Mouse (Mus musculus) forebrain, embryonic 10.5 days (tissue): ENCODE data around the gene Dbndd2. TPM values are rescaled to one million over a fixed set of nuclear protein-coding genes. Genes with fewer than 3 reads are reported as not detected.
A peak's percentile ranks its signal among the peaks of the same experiment; 100 is the strongest.

Experiments
- DNase-seq: peaks from one replicate; pipeline ENCODE4 v3.0.0-alpha.2; 2017; ENCODE audit warnings: low spot score; ENCODE audit errors: extremely low spot score
- H3K27ac ChIP-seq: fragments of 300-500 bp; sonication (generic); 2 replicates; pipeline ENCODE4 v1.5.1; 2016; ENCODE audit warnings: mild to moderate bottlenecking
- H3K27me3 ChIP-seq: fragments of 300-500 bp; sonication (generic); 2 replicates; pipeline ENCODE4 v1.6.1; 2016; ENCODE audit warnings: mild to moderate bottlenecking; ENCODE audit not compliant: poor library complexity, severe bottlenecking
- H3K36me3 ChIP-seq: fragments of 300-500 bp; sonication (generic); replicated peaks from 2 replicates; pipeline ENCODE4 v1.6.1; 2016; ENCODE audit warnings: mild to moderate bottlenecking, moderate library complexity
- H3K4me1 ChIP-seq: fragments of 300-500 bp; sonication (generic); 2 replicates; pipeline ENCODE4 v1.6.1; 2016
- H3K4me3 ChIP-seq: fragments of 300-500 bp; sonication (generic); 2 replicates; pipeline ENCODE4 v1.5.1; 2016; ENCODE audit warnings: mild to moderate bottlenecking, moderate library complexity
- H3K9me3 ChIP-seq: fragments of 300-500 bp; sonication (generic); 2 replicates; pipeline ENCODE4 v1.6.1; 2016; ENCODE audit warnings: mild to moderate bottlenecking, moderate library complexity
- WGBS: fragments of 180-500 bp; shearing (Covaris S2); methylation state at CpG from one replicate; pipeline ENCODE4 v1.1.7; 2016; 5-methylcytosine and 5-hydroxymethylcytosine counted together
- polyA plus RNA-seq: library from polyadenylated mRNA; unstranded; fragments of >200 nt; fragmentation: Nextera tagmentation; extraction: Ambion mirVana; gene quantifications from 2 replicates; pipeline ENCODE4 v1.2.1, GENCODE M21; 2016

The Dbndd2 gene
- polyA plus RNA-seq, 1 experiment from 2014 or later, result 3.1 TPM

- H3K9me3 ChIP-seq, result no peaks in the 10 kb centered on the region
- no peaks in the 10 kb centered on the region for H3K36me3 ChIP-seq
- WGBS, result 83% methylated on average over 3 of the region's 3 CpGs
- DNase-seq, result no peak
- H3K4me1 ChIP-seq, result no peaks in the 10 kb centered on the region
- no peak overlapping the region for H3K27ac ChIP-seq
- no peak overlapping the region for H3K4me3 ChIP-seq
- no peaks in the 10 kb centered on the region for H3K27me3 ChIP-seq
Observed at GRCm38 (mm10) chr2:164514916-164515315, 29.0 kb downstream of the Dbndd2 start.

DNA sequence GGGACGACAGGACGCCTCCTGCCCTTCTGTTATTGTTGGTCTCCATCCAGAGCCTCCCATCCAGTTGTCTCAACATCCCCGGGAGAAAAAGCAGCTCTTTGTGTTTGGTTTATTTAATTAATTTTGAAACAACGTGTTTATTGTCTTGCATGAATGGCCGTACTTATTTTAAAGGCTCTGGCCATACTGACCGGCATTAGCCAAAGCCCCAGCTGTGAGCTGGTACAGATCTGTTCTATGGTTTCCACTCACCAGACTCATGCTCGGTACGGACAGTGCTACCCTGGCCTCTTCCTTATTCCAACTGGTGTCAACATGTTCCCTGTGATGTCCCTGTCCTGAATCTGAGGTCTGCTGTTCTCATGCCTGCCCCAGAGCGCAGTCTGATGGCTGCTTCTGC is 30.0 kb downstream of the Dbndd2 start:
- H3K27ac ChIP-seq, result no peak overlapping the region
- H3K36me3 ChIP-seq, result no peaks in the 10 kb centered on the region
- H3K4me1 ChIP-seq, result no peaks in the 10 kb centered on the region
- no peak overlapping the region for H3K4me3 ChIP-seq
- no peaks in the 10 kb centered on the region for H3K27me3 ChIP-seq
- H3K9me3 ChIP-seq, result no peaks in the 10 kb centered on the region
- WGBS, result 85% methylated on average over 9 of the region's 9 CpGs
- no peak for DNase-seq

- WGBS, result 93% methylated on average over 11 of the region's 11 CpGs
Observed at GRCm38 (mm10) chr2:164516592-164516991, 30.7 kb downstream of the Dbndd2 start.

GRCm38 (mm10) chr2:164517485-164518221 is 31.7 kb downstream of the Dbndd2 start:
- H3K4me1 ChIP-seq, result peaks cover 7% of the 10 kb centered on the region
- H3K27ac ChIP-seq, result no peak overlapping the region
- 33% methylated on average over 10 of the region's 10 CpGs for WGBS

More at GRCm38 (mm10) chr2:164516592-164516991, 30.7 kb downstream of the Dbndd2 start:
- Histone ChIP-seq H3K4me3 (no peak overlapping the region), H3K36me3 (no peaks in the 10 kb centered on the region), H3K27ac (no peak overlapping the region), H3K27me3 (peaks cover 1% of the 10 kb centered on the region; the same call in 1 of the 2 replicates), H3K9me3 (no peaks in the 10 kb centered on the region), H3K4me1 (no peaks in the 10 kb centered on the region)
- DNase-seq, result no peak

GRCm38 (mm10) chr2:164518266-164519170 is 32.6 kb downstream of the Dbndd2 start:
- H3K4me1 ChIP-seq, result peaks cover 7% of the 10 kb centered on the region
- no peak overlapping the region for H3K27ac ChIP-seq
- no peak for DNase-seq
- H3K27me3 ChIP-seq, result peaks cover 9% of the 10 kb centered on the region
- 68% methylated on average over 11 of the region's 11 CpGs for WGBS
- H3K9me3 ChIP-seq, result no peaks in the 10 kb centered on the region
- H3K36me3 ChIP-seq, result no peaks in the 10 kb centered on the region
- H3K4me3 ChIP-seq, result no peak overlapping the region

More at GRCm38 (mm10) chr2:164517485-164518221, 31.7 kb downstream of the Dbndd2 start:
- peak; percentile 64 for DNase-seq
- Histone ChIP-seq H3K4me3 (no peak overlapping the region), H3K27me3 (peaks cover 9% of the 10 kb centered on the region), H3K36me3 (no peaks in the 10 kb centered on the region), H3K9me3 (no peaks in the 10 kb centered on the region)

DNA sequence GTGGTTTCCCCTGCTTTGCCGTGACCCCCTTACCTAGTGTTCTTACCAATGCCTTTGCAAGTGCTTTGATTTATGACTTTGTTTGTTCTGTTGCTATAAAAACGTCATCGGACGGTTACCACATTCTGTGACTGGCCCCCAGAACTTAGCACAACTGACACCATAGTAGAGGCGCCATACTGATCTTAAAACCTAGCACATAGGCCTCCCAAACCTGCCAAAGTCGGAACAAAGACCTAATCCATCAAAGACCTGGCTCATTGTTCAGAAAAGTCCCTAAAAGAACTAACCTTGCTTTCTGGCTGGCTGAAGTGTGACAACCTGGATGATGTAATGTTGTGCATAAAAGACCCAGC is 33.2 kb downstream of the Dbndd2 start:
- Histone ChIP-seq H3K36me3 (no peaks in the 10 kb centered on the region), H3K9me3 (no peaks in the 10 kb centered on the region), H3K4me1 (peaks cover 7% of the 10 kb centered on the region), H3K4me3 (no peak overlapping the region), H3K27ac (no peak overlapping the region), H3K27me3 (peaks cover 9% of the 10 kb centered on the region)
- WGBS, result 85% methylated on average over 6 of the region's 6 CpGs
- DNase-seq, result no peak

DNA sequence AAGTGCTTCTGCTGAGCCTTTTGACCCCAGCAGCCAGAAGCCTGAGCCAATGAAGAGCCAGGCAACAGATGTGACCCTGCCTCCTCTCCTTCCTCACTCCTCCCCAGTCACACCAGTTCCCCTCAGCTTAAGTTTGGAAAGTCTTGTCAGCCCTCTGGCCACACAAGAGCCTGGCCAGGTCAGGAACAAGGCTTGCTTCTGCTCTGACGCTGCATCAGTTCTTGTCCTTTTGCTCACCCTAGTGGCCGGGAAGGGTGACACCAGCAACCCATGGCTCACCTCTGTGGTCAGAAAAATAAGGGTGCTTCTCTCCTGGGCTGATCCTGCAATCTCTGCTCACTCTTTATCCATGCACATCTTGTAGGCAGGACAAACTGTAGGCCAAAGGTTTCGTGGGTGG is 34.9 kb downstream of the Dbndd2 start:
- H3K4me3 ChIP-seq, result no peak overlapping the region
- peak; percentile 45 for DNase-seq
- H3K9me3 ChIP-seq, result 0 out of 2 replicates have a peak, but pooled peaks cover 3% of the 10 kb centered on the region
- WGBS, result 13% methylated on average over 3 of the region's 3 CpGs
- H3K36me3 ChIP-seq, result no peaks in the 10 kb centered on the region
- peaks cover 7% of the 10 kb centered on the region for H3K4me1 ChIP-seq
- H3K27ac ChIP-seq, result no peak overlapping the region
- peaks cover 9% of the 10 kb centered on the region for H3K27me3 ChIP-seq

DNA sequence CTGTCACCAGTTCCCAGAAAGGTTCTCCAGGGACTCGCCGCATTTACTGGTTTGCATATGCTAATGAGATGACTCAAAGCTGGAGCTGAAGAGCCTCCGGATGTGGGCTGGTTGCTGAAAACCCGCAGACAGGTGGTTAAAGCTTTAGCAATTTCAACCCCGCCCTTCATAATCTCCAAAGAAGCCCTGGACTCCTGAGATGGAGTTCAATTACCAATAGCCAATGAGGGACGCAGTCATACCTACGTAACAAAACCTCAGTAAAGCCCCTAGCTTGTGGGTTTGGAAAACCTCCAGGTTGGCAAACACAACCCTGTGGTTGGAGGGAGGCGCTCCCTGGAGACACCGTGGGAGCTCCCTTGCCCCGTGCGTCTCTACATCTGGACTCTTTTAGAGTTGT is 35.9 kb downstream of the Dbndd2 start:
- Histone ChIP-seq H3K27me3 (peaks cover 9% of the 10 kb centered on the region), H3K36me3 (no peaks in the 10 kb centered on the region), H3K27ac (no peak overlapping the region), H3K4me1 (peaks cover 7% of the 10 kb centered on the region), H3K4me3 (no peak overlapping the region), H3K9me3 (peaks cover 9% of the 10 kb centered on the region)
- no peak for DNase-seq
- WGBS, result 18% methylated on average over 11 of the region's 11 CpGs

DNA sequence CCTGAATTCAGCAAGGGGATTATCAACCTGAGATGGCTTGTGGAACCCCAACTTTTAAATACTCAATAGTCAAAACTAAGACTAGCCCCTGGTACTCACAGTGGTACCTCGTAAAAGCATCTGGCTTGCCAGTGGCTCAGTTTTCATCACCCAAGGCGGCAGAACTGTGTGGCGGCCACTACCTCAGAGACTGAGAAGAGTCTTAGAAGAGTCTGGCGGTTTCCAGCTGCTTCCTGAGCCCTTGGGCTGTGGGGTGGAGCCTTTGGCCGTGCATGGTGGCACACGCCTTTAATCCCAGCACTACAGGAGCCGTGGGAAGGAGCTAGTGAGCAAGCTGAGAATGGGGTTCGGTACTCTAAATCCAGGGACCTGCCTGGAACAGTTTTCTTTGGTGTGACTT is 36.4 kb downstream of the Dbndd2 start:
- Histone ChIP-seq H3K36me3 (no peaks in the 10 kb centered on the region), H3K4me3 (no peak overlapping the region), H3K27me3 (peaks cover 9% of the 10 kb centered on the region), H3K4me1 (peaks cover 7% of the 10 kb centered on the region), H3K27ac (no peak overlapping the region), H3K9me3 (peaks cover 13% of the 10 kb centered on the region)
- 24% methylated on average over 8 of the region's 8 CpGs for WGBS
- DNase-seq, result no peak

DNA sequence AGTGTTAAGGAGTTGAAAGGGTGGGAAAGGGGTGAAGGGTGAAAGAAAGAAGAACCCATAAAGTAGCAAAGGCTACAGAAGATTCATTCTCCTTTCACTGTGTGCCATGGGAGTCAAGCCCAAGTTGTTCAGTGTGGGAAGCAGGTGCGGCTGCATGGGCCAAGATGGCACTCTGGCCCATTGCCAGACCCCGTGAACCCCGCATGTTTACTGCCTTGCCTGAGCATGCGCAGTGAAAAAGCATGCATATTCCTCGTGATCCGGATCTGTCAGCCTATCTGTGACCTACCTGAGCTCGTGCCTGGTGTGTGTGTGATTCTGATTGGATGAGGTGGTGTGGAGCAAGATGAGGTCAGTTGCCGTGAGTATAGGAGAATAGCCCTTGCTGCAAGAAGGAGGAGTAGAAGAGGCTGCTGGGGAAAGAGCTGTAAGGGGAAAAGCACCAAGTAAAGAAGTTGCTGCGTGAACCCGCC is 37.4 kb downstream of the Dbndd2 start:
- DNase-seq, result no peak
- H3K36me3 ChIP-seq, result no peaks in the 10 kb centered on the region
- H3K27ac ChIP-seq, result no peak overlapping the region
- peaks cover 7% of the 10 kb centered on the region for H3K4me1 ChIP-seq
- peaks cover 9% of the 10 kb centered on the region for H3K27me3 ChIP-seq
- WGBS, result 90% methylated on average over 10 of the region's 10 CpGs
- peaks cover 13% of the 10 kb centered on the region for H3K9me3 ChIP-seq
- H3K4me3 ChIP-seq, result no peak overlapping the region

GRCm38 (mm10) chr2:164528557-164528956 is 42.7 kb downstream of the Dbndd2 start:
- 63% methylated on average over 5 of the region's 5 CpGs for WGBS
- Histone ChIP-seq H3K36me3 (no peaks in the 10 kb centered on the region), H3K27ac (no peak overlapping the region), H3K4me3 (no peak overlapping the region), H3K4me1 (no peaks in the 10 kb centered on the region), H3K9me3 (peaks cover 13% of the 10 kb centered on the region), H3K27me3 (no peaks in the 10 kb centered on the region; the same call in 1 of the 2 replicates)
- DNase-seq, result no peak

GRCm38 (mm10) chr2:164531169-164531568 is 45.3 kb downstream of the Dbndd2 start:
- no peak overlapping the region for H3K27ac ChIP-seq
- no peaks in the 10 kb centered on the region for H3K4me1 ChIP-seq
- no peaks in the 10 kb centered on the region; the same call in 1 of the 2 replicates for H3K27me3 ChIP-seq
- DNase-seq, result peak; percentile 74
- no peaks in the 10 kb centered on the region for H3K36me3 ChIP-seq
- no peak overlapping the region for H3K4me3 ChIP-seq
- 5% methylated on average over 3 of the region's 3 CpGs for WGBS
- peaks cover 10% of the 10 kb centered on the region for H3K9me3 ChIP-seq

GRCm38 (mm10) chr2:164534315-164534714 is 48.4 kb downstream of the Dbndd2 start:
- WGBS, result 82% methylated on average over 10 of the region's 10 CpGs
- Histone ChIP-seq H3K4me1 (no peaks in the 10 kb centered on the region), H3K27ac (no peak overlapping the region), H3K36me3 (no peaks in the 10 kb centered on the region), H3K27me3 (no peaks in the 10 kb centered on the region; the same call in 1 of the 2 replicates), H3K4me3 (no peak overlapping the region), H3K9me3 (no peaks in the 10 kb centered on the region)
- DNase-seq, result no peak
